Mouse (Mus musculus) urinary bladder, adult 2 months (tissue): ENCODE measurements around the gene Net1. TPM values are rescaled to one million over a fixed set of nuclear protein-coding genes. Genes with fewer than 3 reads are reported as not detected.
A peak's percentile ranks its signal among the peaks of the same experiment; 100 is the strongest.
"Not testable (repeated sequence)": the region's sequence is repeated elsewhere in the genome, so short reads cannot be mapped to it uniquely, and the experiment has no call there.

Experiments
- DNase-seq: peaks from one replicate; pipeline ENCODE4 v3.0.0; 2022; ENCODE audit warnings: low spot score
- polyA plus RNA-seq: library from polyadenylated mRNA; depleted of rRNA; stranded (reverse); fragments of >200 nt; gene quantifications from 2 replicates; pipeline ENCODE4 v1.2.3, GENCODE M21; 2012

The Net1 gene
- polyA plus RNA-seq, 1 experiment = 49.2 TPM

- no peak for DNase-seq
Observed at GRCm38 (mm10) chr13:3890061-3890460, 28.0 kb downstream of the Net1 start.

DNA sequence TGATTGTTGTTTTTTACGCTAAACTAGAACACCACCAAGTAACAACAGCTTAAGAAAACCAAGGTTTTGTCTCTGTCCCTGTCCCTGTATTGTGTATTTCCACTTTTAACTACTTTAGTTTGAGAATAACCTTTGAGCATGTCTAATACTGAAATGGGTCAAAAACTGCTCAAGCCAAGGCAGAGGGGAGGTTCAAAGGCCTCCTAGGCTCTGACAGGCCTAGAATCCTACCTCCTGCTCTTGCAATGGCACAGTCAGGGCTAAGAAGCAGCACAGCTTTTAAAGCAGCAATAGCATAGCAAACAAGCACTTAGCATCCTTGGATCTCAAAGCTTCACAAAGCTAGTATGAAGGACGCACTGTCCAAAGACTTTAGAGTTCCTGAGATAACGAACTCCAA, 28.9 kb downstream of the Net1 start:
- DNase-seq = no peak

DNA sequence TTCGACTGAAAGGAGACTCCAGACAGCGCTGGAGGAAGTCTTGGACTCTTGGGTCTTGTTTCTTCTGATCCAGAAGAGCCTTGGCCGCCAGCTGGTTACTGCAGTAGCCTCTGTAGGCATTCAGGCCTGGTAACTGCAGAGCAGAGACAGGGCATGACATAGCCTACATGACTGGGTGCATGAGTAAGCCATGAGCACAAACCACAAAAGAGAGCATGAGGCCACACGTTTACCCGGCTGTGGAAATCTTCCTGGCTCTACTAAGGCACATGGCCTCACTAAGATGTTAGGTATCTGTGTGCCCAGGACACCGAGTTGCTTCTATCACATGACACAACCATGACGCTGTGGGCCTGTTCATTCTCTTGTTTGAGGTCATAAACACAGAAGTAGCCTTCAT, 31.4 kb downstream of the Net1 start:
- no peak for DNase-seq

DNA sequence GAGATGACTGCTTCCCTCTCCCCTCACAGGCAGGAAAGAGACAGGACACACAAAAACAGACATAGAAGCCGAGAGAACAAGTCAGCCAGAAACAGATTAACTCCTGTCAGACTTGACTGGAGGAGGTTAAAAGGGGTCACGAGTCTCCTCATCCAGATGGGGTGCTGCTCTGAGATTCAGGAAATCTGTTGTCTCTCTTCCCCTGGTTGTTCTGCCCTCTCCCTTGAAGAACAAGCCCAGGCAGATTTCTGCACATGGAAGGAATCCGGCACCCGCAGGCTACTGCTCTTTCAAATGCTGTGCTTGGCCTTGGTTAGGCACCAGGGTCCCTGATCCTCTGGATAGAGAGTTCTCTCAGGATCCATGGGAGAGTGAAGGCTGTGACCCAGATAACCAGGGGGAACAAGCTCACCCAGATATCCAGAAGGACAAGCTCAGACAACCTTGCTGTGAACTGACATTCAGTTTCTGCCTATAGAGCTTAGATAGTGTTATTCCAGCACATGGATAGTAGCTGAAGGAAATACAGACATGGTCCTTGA, 40.3 kb downstream of the Net1 start:
- DNase-seq = no peak

GRCm38 (mm10) chr13:3877185-3877584, 40.8 kb downstream of the Net1 start:
- DNase-seq = no peak

GRCm38 (mm10) chr13:3876448-3876847, 41.6 kb downstream of the Net1 start:
- DNase-seq = no peak

GRCm38 (mm10) chr13:3872832-3873231, 45.2 kb downstream of the Net1 start:
- no peak for DNase-seq

- DNase-seq = no peak
Observed at GRCm38 (mm10) chr13:3869901-3870300, 48.1 kb downstream of the Net1 start.

DNA sequence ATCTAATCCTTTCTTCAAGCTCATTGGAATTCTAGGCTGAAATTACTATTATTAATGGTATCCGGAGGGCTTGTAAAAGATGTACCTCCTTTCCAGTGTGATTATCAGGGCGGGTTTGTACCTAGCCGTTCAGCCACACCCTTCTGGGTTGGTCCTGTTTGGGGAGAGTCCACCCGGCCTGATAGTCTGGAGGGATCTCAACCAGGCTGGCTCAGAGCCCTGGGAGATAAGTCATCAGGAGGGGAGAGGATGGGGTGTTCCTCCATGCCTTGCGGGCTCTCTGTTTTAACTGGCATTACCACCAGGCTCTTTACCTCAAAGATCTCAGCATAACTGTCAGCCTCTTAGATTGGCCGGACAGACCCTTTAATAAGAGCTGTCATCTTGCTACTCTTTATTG, 50.9 kb downstream of the Net1 start:
- DNase-seq = peak; percentile 18

DNA sequence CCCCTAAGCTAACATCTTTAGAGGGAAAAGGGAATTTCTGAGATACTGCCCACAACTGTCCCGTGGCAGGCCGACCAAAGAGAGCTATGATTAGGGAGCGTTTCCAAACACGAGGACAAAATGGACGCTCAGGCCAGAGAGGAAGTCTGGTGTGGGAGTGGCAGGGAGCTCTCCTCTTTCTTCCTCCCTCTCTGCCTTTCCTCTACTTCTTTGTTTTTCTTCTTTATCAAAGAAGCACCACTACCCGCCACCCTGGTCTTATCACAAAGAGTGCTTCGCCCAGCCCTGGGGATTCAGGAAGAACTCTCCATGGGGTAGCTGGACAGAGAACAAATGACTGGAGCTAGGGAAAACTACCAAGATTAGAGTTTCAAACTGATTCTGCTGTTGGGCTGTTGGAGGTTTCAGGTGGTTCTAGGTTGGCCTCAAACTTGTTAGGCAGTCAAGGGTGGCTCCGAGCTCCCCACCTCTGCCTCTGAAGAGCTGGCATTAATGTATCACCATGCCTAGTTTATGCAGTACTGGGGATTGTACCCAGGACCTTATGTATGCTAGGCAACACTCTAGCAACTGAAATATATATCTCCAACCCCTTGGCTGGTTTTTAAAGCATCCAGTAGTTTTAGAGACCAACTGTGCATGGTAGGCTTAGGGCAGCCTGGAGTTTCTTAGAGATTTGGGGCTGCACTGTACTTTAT, 51.5 kb downstream of the Net1 start:
- no peak for DNase-seq

DNA sequence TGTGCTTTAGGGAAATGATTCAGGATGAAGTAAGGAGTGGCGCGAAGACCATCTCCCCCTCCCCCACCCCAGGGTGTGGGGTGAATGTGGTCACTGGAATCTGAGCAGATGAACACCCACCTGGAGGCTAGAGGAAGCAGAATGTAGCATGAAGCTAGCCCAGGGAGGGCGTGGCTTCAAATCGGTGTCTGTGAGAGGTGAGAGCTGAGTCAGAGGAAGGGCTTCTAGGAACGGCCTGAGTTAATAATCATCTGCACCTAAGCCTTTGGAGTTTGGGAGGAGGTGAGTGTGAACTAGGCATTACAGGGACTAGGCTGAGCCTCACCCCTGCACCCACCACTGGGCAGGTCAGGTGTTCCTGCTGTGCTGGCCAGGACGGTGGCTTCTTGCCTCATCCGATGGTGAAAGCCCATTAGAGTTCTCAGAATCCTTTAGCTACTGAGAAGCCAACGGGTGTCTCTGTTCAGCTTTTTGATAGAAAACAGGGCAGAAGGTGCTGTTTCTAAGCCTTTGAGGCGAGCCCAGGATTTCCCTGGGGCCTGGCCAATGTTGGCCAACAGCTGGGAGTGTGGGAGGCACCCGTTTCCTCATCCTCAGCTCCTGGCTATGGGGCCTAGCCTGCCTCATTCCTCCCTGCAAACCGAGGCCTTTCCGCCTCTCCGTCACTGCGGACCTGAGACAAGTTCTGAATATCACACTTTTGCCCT, 52.2 kb downstream of the Net1 start:
- DNase-seq = peak; percentile 24

DNA sequence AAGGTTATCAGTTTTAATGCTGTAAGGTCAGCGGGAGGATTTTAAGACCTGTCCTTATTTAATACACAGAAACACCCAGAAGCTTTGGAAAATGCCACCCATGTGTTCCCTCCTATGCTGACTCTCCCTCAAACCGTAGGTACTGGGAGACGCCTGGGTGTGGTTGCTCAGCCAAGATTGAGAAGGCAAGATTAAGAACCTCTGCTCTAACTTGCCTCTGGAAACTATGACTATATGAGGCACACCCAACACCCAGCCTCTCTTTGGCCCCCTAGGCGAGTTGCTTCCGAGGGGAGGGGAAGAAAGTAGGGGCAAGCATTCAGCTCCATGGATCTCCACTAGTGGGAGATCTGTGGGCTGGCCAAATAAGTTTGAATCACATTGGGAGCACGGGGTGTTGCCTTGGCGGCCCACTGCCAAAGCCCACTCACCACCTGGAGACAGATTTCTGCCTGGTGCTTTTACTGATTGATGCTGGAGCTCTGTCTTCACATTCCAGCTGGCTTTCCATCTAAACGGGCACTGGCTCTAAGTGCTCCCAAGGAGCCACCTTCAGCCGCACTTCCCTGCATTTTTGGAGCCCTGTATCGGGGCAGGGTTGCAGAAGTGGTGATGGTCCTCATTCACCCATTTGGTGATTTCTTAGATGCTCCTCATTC, 55.0 kb downstream of the Net1 start:
- DNase-seq = peak; percentile 19

- DNase-seq = peak; percentile 9
Observed at GRCm38 (mm10) chr13:3862325-3862724, 55.7 kb downstream of the Net1 start.

DNA sequence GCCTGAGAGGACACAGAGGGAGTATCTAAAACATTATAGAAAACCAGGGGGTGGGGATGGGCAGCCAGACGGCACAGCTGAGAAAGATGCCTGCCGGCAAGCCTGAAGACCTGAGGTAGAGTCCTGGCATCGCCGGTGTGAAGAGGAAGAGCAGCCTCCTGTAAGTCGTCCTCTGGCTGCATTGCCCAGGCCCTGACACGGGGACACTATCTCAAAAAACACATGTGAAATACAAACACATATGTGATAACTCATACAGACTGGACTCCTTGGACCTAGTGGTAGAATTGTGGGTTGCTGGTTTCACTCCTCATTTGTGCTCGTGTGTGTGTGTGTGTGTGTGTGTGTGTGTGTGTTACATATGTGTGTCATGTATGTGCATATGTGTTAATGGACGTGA, 56.8 kb downstream of the Net1 start:
- peak; percentile 17 for DNase-seq

GRCm38 (mm10) chr13:3856252-3856651, 61.8 kb downstream of the Net1 start:
- DNase-seq = peak; percentile 4

- no peak for DNase-seq
Observed at GRCm38 (mm10) chr13:3854856-3855255, 63.2 kb downstream of the Net1 start.

- DNase-seq = not testable (repeated sequence)
Observed at GRCm38 (mm10) chr13:3853648-3854333, 64.2 kb downstream of the Net1 start, which contains the start of gene Calm5. TSS of gene Calm5 (plus strand) at chr13:3854173.

DNA sequence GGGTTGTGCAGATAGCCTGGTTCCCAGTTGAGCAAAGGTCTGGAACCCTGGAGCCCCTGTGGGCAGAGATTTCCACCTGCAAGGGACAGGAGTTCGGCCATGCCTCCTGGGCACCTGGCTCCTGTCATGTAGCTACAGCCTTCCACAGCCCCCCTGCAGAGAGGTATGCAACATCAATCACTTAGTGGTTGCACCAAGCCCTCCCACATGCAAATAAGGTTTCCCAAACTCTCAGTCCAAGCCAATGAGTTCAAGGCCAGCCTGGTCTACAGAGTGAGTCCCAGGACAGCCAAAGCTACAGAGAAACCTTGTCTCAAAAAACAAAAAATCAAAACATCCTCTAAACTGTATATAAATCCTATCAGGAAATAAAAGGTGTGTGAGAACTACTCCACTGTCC, 67.7 kb downstream of the Net1 start:
- no peak for DNase-seq

DNA sequence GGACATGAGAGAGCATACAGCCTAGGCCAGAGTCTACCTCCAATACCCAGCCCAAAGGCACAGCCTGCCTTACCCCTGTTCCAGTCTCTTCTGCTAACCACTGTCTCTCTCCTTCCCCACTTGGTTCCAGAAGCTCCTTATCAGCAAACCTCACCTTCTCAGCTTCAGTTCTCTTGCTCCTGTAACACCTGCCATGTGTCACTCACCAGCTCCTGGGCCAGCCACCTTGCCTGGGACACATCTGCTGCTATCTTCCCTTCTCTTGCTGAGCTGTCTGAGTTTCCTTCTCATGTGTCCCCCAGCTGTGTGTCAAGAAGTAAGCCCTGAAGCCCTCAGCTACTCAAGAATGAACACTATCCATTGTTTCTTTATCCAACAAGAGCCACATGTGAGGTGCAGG, 77.4 kb downstream of the Net1 start:
- DNase-seq = not testable (repeated sequence)

- DNase-seq = not testable (repeated sequence)
Observed at GRCm38 (mm10) chr13:3837312-3837807, 80.7 kb downstream of the Net1 start, which contains the start of gene Calm4. TSS of gene Calm4 (plus strand) at chr13:3837757.

DNA sequence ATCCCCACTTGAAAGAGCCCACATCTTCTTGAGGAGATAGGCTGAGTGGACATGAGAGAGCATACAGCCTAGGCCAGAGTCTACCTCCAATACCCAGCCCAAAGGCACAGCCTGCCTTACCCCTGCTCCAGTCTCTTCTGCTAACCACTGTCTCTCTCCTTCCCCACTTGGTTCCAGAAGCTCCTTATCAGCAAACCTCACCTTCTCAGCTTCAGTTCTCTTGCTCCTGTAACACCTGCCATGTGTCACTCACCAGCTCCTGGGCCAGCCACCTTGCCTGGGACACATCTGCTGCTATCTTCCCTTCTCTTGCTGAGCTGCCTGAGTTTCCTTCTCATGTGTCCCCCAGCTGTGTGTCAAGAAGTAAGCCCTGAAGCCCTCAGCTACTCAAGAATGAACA, 84.4 kb downstream of the Net1 start:
- not testable (repeated sequence) for DNase-seq

- no peak for DNase-seq
Observed at GRCm38 (mm10) chr13:3832450-3832849, 85.6 kb downstream of the Net1 start.
